Mouse (Mus musculus): ENCODE results near the gene Pard3. TPM values are rescaled to one million over a fixed set of nuclear protein-coding genes. Genes with fewer than 3 reads are reported as not detected.

Gene Pard3
- polyA plus RNA-seq, 1 experiment from 2014 or later = 25.2 TPM

DNA sequence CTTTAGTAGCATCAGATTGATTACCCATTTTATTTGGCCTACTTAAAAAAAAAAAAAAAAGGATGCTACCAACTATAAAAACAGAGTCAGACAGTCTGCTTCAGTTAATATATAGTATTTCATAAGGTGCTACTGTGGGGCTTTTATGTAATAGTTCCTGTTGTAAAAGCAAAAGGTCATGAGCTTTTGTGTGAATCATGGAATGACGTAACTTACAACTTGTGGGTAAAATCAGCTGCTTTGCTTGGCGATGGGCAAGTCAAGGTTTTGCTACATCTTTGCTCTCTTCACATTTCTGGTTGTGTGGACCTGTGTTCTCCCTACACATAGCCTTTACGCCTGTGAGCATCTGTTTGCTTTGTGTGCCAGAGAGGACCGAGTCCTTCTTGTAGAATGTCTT, 179.7 kb downstream of the Pard3 start:
- peaks cover 21% of the 10 kb centered on the region; the same call in 1 of the 2 replicates for H3K4me1 ChIP-seq

DNA sequence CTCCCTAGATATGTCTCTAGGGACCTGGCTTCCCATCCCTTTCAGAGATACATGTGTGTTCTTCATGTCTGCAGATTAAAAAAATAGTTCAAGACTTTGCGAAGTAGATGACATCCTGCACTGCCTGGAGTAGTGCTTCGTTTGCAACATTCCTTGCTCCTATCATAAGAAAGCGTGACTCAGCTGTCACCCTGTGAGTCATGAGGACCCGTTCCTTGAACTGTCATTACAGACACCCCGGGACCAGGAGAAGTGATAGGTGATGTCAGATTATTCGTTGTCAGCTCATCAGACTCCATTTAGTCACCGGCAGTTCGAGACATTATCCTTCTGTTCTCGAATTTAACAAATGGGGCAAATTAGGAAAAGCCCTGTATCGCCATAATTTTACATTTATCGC, 180.1 kb downstream of the Pard3 start:
- WGBS = 60% methylated on average over 11 of the region's 11 CpGs
- Histone ChIP-seq H3K27ac (no peak overlapping the region), H3K4me3 (no peak overlapping the region), H3K4me1 (peaks cover 21% of the 10 kb centered on the region; the same call in 1 of the 2 replicates), H3K27me3 (ENCODE audit: insufficient read depth, poor library complexity, severe bottlenecking) (no peaks in the 10 kb centered on the region), H3K36me3 (no peaks in the 10 kb centered on the region), H3K9me3 (no peaks in the 10 kb centered on the region)
- no peak for DNase-seq (ENCODE audit: low spot score)

More for the DNA sequence above, 179.7 kb downstream of the Pard3 start:
- WGBS = 93% methylated on average over 4 of the region's 4 CpGs
- Histone ChIP-seq H3K36me3 (no peaks in the 10 kb centered on the region), H3K27me3 (ENCODE audit: insufficient read depth, poor library complexity, severe bottlenecking) (no peaks in the 10 kb centered on the region), H3K4me3 (no peak overlapping the region), H3K27ac (no peak overlapping the region), H3K9me3 (no peaks in the 10 kb centered on the region)
- DNase-seq (ENCODE audit: low spot score) = no peak

DNA sequence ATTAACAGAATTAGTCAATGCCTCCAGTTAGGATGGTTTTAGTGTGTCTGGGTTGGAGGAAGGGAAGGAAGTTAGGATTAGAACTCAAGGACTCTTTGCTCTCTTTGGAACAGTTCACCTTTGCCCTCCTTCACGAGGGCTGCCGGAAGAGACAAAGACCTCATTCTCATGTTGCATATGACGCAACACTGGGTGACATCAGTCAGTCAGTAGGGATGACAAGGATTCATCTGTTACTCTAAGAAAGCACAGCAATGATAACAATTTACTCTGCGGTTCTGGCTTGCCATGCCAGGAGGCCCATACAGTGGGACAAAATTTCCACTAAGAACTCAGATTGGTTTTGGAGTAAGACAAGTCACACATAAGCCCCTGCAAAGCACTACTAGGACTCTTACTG, 187.1 kb downstream of the Pard3 start:
- H3K36me3 ChIP-seq = no peaks in the 10 kb centered on the region
- WGBS = 61% methylated on average over 4 of the region's 4 CpGs
- H3K4me3 ChIP-seq = no peak overlapping the region
- no peaks in the 10 kb centered on the region for H3K27me3 ChIP-seq (ENCODE audit: insufficient read depth, poor library complexity, severe bottlenecking)
- no peak for DNase-seq (ENCODE audit: low spot score)
- no peak overlapping the region for H3K27ac ChIP-seq
- peaks cover 24% of the 10 kb centered on the region; the same call in 1 of the 2 replicates for H3K4me1 ChIP-seq
- H3K9me3 ChIP-seq = no peaks in the 10 kb centered on the region

DNA sequence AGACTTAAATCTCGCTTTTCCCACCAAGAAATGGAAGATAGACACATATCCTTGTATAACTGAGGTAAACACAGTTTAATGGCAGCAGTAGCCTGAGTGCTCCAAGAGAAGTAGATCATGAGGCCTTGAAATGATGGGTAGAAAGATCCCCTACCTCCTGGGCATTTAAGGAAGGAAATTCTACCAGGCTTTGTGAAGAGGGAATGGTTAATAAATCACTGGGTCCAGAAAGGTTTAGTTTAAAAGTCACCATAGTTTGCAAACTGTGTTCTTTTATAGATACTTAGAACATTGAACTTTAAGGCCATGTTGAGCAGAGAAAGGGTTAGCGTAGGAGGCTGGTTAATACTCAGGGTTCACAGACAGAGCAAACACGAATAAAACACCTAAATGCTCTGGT, 187.8 kb downstream of the Pard3 start:
- Histone ChIP-seq H3K9me3 (no peaks in the 10 kb centered on the region), H3K36me3 (no peaks in the 10 kb centered on the region), H3K27ac (no peak overlapping the region), H3K27me3 (ENCODE audit: insufficient read depth, poor library complexity, severe bottlenecking) (no peaks in the 10 kb centered on the region), H3K4me1 (peaks cover 24% of the 10 kb centered on the region; the same call in 1 of the 2 replicates), H3K4me3 (no peak overlapping the region)
- no peak for DNase-seq (ENCODE audit: low spot score)
- 88% methylated on average over 3 of the region's 3 CpGs for WGBS

DNA sequence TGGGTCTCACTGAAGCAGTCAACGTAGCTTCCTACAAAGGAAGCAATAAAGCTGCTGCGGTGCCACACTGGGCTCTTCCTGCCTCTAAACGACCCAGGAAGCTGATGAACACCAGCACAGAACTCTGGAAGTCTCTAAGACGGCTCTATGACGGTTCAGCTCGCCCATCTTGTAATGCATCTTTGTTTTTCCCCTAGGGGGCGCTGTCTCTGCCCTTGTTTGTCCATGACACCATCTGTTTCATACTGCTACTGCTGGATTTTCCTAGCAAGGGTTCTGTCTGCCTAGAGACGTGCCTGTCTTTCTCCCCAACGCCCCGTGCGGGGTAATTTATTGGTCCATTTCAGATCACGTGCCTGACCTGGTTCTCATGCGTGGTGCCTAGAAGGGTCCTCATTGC, 188.3 kb downstream of the Pard3 start:
- Histone ChIP-seq H3K36me3 (no peaks in the 10 kb centered on the region), H3K4me3 (no peak overlapping the region), H3K27me3 (ENCODE audit: insufficient read depth, poor library complexity, severe bottlenecking) (no peaks in the 10 kb centered on the region), H3K4me1 (peaks cover 24% of the 10 kb centered on the region; the same call in 1 of the 2 replicates), H3K9me3 (no peaks in the 10 kb centered on the region), H3K27ac (no peak overlapping the region)
- DNase-seq (ENCODE audit: low spot score) = no peak
- 82% methylated on average over 13 of the region's 13 CpGs for WGBS

DNA sequence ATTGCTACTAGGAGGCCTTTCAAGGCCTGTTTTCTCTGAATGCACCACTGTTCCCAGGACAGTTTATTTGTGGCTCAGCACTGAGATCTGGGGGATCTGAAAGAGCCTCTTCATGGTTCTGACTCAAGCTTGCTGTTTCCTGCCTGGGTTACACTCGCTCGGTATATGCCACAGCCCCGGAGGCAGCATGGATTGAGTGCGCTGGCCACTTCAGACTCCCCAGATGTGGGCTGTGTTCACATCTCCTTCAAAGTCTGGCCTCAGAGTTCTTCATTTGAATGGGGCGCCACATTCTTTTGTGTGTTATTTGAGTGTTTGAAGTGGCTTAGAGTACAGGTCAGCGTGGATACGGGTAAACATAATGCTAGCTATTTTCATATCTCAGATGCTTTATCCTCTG, 190.9 kb downstream of the Pard3 start:
- H3K4me1 ChIP-seq = peaks cover 14% of the 10 kb centered on the region
- no peaks in the 10 kb centered on the region for H3K27me3 ChIP-seq (ENCODE audit: insufficient read depth, poor library complexity, severe bottlenecking)
- no peak overlapping the region for H3K4me3 ChIP-seq
- 58% methylated on average over 7 of the region's 7 CpGs for WGBS
- DNase-seq (ENCODE audit: low spot score) = no peak
- H3K9me3 ChIP-seq = no peaks in the 10 kb centered on the region
- no peak overlapping the region for H3K27ac ChIP-seq
- no peaks in the 10 kb centered on the region for H3K36me3 ChIP-seq

DNA sequence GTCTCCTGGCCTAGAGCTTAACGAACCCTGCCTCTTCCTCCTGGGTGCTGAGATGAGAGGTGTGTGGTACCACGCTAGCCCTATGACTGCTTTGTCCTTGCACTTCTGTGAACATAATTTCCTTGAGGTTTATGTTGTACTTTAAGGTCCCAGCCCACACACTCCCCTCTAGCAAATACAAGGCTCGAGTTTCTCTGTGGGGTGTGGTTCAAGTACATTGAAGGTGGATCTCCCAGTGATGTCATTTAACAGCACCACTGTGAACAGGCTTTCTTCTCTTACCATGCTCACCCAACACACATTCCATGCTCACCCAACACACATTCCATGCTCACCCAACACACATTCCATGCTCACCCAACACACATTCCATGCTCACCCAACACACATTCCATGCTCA, 193.4 kb downstream of the Pard3 start:
- peaks cover 6% of the 10 kb centered on the region for H3K4me1 ChIP-seq
- no peak overlapping the region for H3K4me3 ChIP-seq
- no peak for DNase-seq (ENCODE audit: low spot score)
- no peaks in the 10 kb centered on the region for H3K27me3 ChIP-seq (ENCODE audit: insufficient read depth, poor library complexity, severe bottlenecking)
- no peaks in the 10 kb centered on the region for H3K36me3 ChIP-seq
- H3K27ac ChIP-seq = no peak overlapping the region
- H3K9me3 ChIP-seq = no peaks in the 10 kb centered on the region
- WGBS = 94% methylated on average over 3 of the region's 3 CpGs

DNA sequence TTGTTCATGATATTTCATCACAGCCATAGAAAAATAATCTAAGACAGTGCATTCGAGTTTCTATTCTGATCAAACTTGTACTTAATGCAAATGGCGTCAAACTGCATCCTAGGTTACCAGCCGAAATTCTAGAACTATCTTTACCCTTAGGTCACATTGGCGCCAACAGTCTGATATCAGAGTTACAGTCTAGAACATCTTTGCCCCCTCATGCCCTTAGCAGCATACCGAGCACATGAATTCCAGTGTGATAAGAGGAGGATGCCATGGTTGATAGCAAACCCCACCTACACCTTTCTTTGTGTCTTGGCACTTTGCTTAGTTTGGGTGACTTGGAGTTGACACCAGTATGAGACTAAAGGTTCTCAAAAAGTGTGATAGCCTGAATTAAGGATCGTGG, 197.4 kb downstream of the Pard3 start:
- peaks cover 18% of the 10 kb centered on the region for H3K4me1 ChIP-seq
- H3K27me3 ChIP-seq (ENCODE audit: insufficient read depth, poor library complexity, severe bottlenecking) = no peaks in the 10 kb centered on the region
- H3K36me3 ChIP-seq = no peaks in the 10 kb centered on the region
- WGBS = 90% methylated on average over 6 of the region's 6 CpGs
- H3K27ac ChIP-seq = no peak overlapping the region
- no peak for DNase-seq (ENCODE audit: low spot score)
- H3K4me3 ChIP-seq = no peak overlapping the region
- no peaks in the 10 kb centered on the region for H3K9me3 ChIP-seq

DNA sequence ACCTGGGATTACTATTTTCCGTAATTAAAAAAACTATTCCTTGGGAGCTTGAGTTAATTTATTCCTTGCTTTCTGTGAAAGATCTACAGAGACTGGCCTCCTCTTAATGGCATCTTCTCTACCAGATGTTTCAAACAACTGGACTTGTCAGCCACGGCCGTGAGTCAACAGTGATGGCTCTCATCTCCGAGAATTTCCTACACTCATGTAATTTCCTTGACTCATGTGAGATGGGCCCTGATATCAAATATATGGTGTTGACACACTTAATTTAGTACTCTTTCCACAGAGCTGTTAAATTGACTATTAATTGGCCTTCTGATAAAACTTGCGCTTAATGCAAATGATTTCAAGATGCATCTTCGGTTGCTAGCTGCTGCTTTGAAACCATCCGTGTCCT, 198.3 kb downstream of the Pard3 start:
- no peak for DNase-seq (ENCODE audit: low spot score)
- no peaks in the 10 kb centered on the region for H3K9me3 ChIP-seq
- no peak overlapping the region for H3K27ac ChIP-seq
- no peaks in the 10 kb centered on the region for H3K27me3 ChIP-seq (ENCODE audit: insufficient read depth, poor library complexity, severe bottlenecking)
- H3K36me3 ChIP-seq = no peaks in the 10 kb centered on the region
- H3K4me1 ChIP-seq = peaks cover 21% of the 10 kb centered on the region
- WGBS = 88% methylated on average over 7 of the region's 7 CpGs
- H3K4me3 ChIP-seq = no peak overlapping the region

DNA sequence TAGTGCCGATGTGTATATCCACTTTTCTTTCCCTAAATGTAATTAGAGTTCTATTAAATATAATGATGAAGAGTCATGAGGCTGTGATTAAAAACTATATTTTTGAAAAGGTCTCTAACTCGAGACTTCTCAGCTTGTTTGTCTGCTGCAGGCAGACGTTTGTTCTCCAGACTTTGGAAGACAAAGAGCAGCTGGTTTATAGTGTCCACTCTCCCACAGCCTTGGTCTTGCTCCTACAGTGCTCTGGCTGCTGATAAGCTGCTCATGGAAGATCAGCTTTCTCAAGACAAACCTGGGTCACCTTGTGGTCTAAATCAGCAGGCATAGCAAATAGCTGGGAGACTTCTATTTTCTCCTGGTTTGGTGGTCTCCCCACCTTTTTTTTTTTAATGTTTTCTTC, 198.7 kb downstream of the Pard3 start:
- no peak overlapping the region for H3K4me3 ChIP-seq
- H3K4me1 ChIP-seq = peaks cover 23% of the 10 kb centered on the region
- 59% methylated on average over 3 of the region's 3 CpGs for WGBS
- no peak overlapping the region for H3K27ac ChIP-seq
- no peaks in the 10 kb centered on the region for H3K9me3 ChIP-seq
- H3K27me3 ChIP-seq (ENCODE audit: insufficient read depth, poor library complexity, severe bottlenecking) = no peaks in the 10 kb centered on the region
- no peaks in the 10 kb centered on the region for H3K36me3 ChIP-seq
- DNase-seq (ENCODE audit: low spot score) = no peak

DNA sequence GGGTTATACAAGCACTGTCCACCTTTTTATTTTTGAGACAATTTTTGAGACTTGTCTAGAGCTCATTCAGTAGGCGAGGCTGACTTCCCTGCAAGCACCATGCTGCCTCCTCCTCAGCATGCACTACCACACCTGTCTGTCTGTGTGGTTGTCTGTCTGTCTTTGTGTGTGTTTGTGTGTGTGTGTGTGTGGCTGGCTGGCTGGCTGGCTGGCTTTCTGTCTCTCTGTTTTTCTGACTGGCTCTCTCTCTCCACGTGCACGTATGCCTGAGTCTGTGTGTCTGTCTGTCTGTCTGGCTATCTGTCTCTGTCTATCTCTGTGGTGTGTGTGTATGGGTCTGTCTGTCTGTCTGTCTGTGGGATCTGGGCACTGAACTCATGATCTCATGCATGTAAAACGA, 199.2 kb downstream of the Pard3 start:
- no peak for DNase-seq (ENCODE audit: low spot score)
- Histone ChIP-seq H3K9me3 (no peaks in the 10 kb centered on the region), H3K36me3 (no peaks in the 10 kb centered on the region), H3K4me3 (no peak overlapping the region), H3K4me1 (peaks cover 23% of the 10 kb centered on the region), H3K27me3 (ENCODE audit: insufficient read depth, poor library complexity, severe bottlenecking) (no peaks in the 10 kb centered on the region), H3K27ac (no peak overlapping the region)
- 82% methylated on average over 4 of the region's 4 CpGs for WGBS

DNA sequence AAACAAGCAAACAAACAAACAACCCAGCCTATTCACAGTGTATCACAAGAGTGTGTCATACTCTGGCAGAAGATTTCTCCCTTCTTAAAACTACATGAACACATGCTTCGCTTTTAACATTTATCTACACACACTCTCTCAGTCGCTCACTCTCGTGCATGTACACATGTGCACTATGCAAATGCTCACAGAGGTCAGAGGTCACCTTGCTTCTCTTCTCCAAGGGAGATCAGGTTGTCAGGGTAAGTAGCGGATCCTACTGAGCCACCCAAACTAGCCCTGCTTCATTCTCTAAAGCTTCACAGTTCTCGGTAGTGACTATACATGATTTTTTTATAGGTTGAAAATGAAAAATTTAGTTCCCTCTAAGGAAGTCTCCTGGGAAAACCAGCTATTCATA, 199.8 kb downstream of the Pard3 start:
- 72% methylated on average over 5 of the region's 5 CpGs for WGBS
- Histone ChIP-seq H3K9me3 (no peaks in the 10 kb centered on the region), H3K4me1 (peaks cover 23% of the 10 kb centered on the region), H3K27me3 (ENCODE audit: insufficient read depth, poor library complexity, severe bottlenecking) (no peaks in the 10 kb centered on the region), H3K4me3 (no peak overlapping the region), H3K36me3 (no peaks in the 10 kb centered on the region), H3K27ac (no peak overlapping the region)
- DNase-seq (ENCODE audit: low spot score) = no peak

DNA sequence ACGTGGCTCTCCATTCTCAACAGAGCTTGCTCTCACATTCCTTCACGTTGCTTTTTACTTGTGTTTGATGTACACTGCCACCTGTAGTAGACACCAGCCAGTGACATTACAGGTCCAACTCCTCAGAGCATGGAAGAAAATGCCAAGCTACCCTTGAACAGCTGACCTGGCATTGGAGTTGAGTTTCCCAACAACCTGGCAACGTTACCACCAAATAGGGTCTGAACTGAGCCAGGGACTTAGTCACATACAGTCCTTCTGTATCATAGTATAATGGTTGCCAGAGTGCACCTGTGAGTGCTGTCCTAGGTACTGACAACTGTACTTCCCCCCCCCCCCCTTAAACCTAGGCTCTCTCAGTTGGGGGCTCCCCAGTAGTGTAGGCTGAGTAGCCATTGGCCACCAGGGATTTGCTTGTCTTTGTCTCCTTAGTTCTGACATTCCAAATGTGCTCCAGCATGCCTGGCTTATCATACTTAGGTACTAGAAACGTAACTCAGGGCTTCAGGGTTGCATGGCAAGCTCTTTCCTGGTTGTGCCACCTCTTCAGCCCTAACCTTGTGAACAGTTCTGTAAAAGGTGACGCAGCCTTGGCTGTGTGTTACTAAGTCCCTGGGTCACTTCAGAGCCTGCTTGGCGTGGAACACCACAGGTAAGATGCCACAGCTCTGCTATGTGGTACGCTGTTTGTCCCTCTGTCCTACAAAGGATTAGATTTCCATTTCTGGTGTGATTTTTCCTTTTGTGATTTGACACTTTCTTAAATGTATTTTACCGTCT, 201.2 kb downstream of the Pard3 start:
- DNase-seq (ENCODE audit: low spot score) = no peak
- WGBS = 80% methylated on average over 8 of the region's 8 CpGs

DNA sequence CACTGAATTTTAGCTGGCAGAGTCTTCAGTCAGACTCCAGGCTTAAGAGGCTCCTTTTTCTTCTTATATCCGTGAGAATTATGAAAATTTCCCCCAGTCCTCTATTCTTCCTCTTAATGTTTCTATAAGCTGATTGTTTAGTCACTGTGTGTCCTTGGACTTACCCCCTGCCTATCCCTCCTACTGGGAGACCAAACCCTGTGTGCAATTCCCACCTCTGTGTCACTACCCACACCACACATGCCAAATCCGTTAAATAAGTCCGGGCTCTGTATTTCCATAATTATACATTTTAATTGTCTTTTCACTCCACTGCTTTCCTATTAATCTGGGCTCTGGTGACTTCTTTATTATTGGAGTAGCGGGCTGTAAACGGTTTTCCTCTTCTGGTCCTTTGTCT, 203.1 kb downstream of the Pard3 start:
- no peaks in the 10 kb centered on the region for H3K36me3 ChIP-seq
- H3K9me3 ChIP-seq = no peaks in the 10 kb centered on the region
- no peak for DNase-seq (ENCODE audit: low spot score)
- no peak overlapping the region for H3K27ac ChIP-seq
- H3K4me1 ChIP-seq = peaks cover 19% of the 10 kb centered on the region; the same call in 1 of the 2 replicates
- H3K4me3 ChIP-seq = no peak overlapping the region
- 84% methylated on average over 5 of the region's 5 CpGs for WGBS
- H3K27me3 ChIP-seq (ENCODE audit: insufficient read depth, poor library complexity, severe bottlenecking) = no peaks in the 10 kb centered on the region

More for the DNA sequence above, 201.2 kb downstream of the Pard3 start:
- peaks cover 19% of the 10 kb centered on the region; the same call in 1 of the 2 replicates for H3K4me1 ChIP-seq
- no peaks in the 10 kb centered on the region for H3K27me3 ChIP-seq (ENCODE audit: insufficient read depth, poor library complexity, severe bottlenecking)
- H3K9me3 ChIP-seq = no peaks in the 10 kb centered on the region
- no peaks in the 10 kb centered on the region for H3K36me3 ChIP-seq
- H3K4me3 ChIP-seq = no peak overlapping the region
- no peak overlapping the region for H3K27ac ChIP-seq
